Mouse (Mus musculus): ENCODE data around the gene Med24.

- TF ChIP-seq CTCF (IDR thresholded peaks at IDR 0.05; ENCODE audit: control insufficient read depth, insufficient read depth, insufficient read length) (no peak), CEBPB (IDR thresholded peaks at IDR 0.05; ENCODE audit: low read depth) (no peak), MAX (IDR thresholded peaks at IDR 0.05) (no peak), MYOG (IDR thresholded peaks at IDR 0.05; ENCODE audit: control insufficient read depth, extremely low read depth, insufficient read length) (no peak), FOSL1 (IDR thresholded peaks at IDR 0.05; ENCODE audit: insufficient read depth, low read length, poor library complexity, severe bottlenecking) (no peak), USF1 (IDR thresholded peaks at IDR 0.05; ENCODE audit: low read depth) (no peak)
These were observed 13.4 kb upstream of the Med24 start for GRCm38 (mm10) chr11:98742397-98743291.

All from C2C12 (cell line).